17 mouse cellular contexts compared by ENCODE assay signal in the genomic region with DNA sequence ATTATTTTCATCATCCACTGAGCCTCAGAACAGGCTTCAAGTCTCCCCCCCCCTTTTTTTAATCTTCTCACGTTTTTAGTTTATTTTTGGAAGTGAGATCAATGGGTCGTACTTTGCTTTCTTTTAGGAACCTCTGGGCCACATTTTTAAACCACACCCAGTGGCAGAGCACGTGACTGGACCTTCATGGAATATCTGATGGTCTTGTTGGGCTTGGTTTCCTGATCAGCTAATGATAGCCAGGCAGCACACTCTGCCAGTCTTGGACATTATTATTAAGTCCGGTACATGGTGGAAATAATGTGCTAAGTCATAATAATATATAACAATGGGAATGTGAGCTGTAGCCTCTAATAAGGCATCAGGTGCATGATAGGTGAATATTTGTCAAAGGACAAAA.
"Had no signal": no experiment of that assay in that cellular context is flagged by ENCODE, and none has a peak within 500 bp of the region (broad histone marks: within the 10 kb centered on the region; RNA-seq: fewer than 3 reads in every experiment).

No protein-coding gene starts in this region.

- H3K36me3 ChIP-seq: limb, embryonic 12.5 days; liver, embryonic 13.5 days; neural tube, embryonic 13.5 days; stomach, embryonic 15.5 days had no signal

- H3K4me3 ChIP-seq: layer of hippocampus, adult 2 months; limb, embryonic 12.5 days; liver, embryonic 13.5 days; megakaryocyte, embryonic 14.5 days; neural tube, embryonic 13.5 days; stomach, embryonic 15.5 days had no signal

- H3K4me1 ChIP-seq: limb, embryonic 12.5 days; liver, embryonic 13.5 days; megakaryocyte, embryonic 14.5 days; neural tube, embryonic 13.5 days; stomach, embryonic 15.5 days had no signal

- DNase-seq: kidney, adult 18-20 months; kidney, postnatal 4 days; liver; liver, embryonic 13.5 days; liver, postnatal 0 days; right cerebral cortex, postnatal 14 days; thymus, adult 2 months; thymus, postnatal 25 days had no signal

- H3K9me3 ChIP-seq: limb, embryonic 12.5 days; liver, embryonic 13.5 days; megakaryocyte, embryonic 14.5 days; neural tube, embryonic 13.5 days; stomach, embryonic 15.5 days had no signal

- H3K9ac ChIP-seq: limb, embryonic 12.5 days; liver, embryonic 13.5 days; liver, postnatal 0 days; neural tube, embryonic 13.5 days; stomach, embryonic 15.5 days had no signal

- H3K27me3 ChIP-seq: limb, embryonic 12.5 days; liver, embryonic 13.5 days; megakaryocyte, embryonic 14.5 days; neural tube, embryonic 13.5 days; stomach, embryonic 15.5 days had no signal

- ATAC-seq: liver, postnatal 0 days; midbrain, embryonic 16.5 days had no signal

- H3K4me2 ChIP-seq: limb, embryonic 12.5 days; liver, embryonic 13.5 days; midbrain, embryonic 11.5 days; neural tube, embryonic 13.5 days; stomach, embryonic 15.5 days had no signal

- H3K27ac ChIP-seq: kidney, postnatal 0 days; layer of hippocampus, adult 2 months; limb, embryonic 12.5 days; liver, embryonic 13.5 days; macrophage; neural tube, embryonic 13.5 days; stomach, embryonic 15.5 days had no signal
